Comparison of ENCODE assay signal across 24 mouse cellular contexts in the genomic region with DNA sequence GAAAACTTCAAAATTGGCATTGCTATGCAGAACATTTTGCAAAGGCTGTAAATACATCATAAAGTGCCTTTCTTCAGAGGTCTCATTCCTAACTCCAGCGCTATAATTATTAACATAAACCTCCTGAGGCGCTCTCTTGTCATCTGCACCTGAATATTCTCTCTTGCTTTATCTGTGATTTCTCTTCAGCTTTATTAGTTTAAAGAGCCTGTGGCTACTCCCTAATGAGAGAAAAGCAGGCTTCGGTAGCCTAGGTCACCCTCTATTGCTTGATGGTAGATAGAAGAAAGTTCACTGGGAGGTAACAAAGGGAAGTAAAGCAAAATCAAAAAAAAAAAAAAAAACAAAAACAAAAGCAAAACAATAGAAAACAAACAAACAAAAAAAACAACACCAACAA.
DNase-seq lines count a peak whose midpoint lies in the region; ATAC-seq lines count a peak whose summit lies in the region.
"Had no signal": no experiment of that assay in that cellular context is flagged by ENCODE, and none has a peak within 500 bp of the region (broad histone marks: within the 10 kb centered on the region; RNA-seq: fewer than 3 reads in every experiment).

No protein-coding gene starts in this region.

- no peak for DNase-seq in midbrain, embryonic 14.5 days
- DNase-seq in midbrain, embryonic 11.5 days (ENCODE audit: low spot score, missing footprints), result no peak
- DNase-seq in hindlimb bud, embryonic 11.5 days (ENCODE audit: extremely low spot score, low read depth, low spot score), result peak; percentile 10
- DNase-seq in heart, postnatal 14 days, result no peak
- DNase-seq: adrenal gland, adult 2 months; adrenal gland, postnatal 14 days; cerebellum, adult 11 months; cerebellum, postnatal 36 days; embryo, embryonic 11 days; gastrocnemius, postnatal 10 days; heart, adult 11 months; heart, postnatal 10 days; heart, postnatal 4 days had no signal

- intact Hi-C loops in heart, postnatal 14 days (cut with DNase I), result no loop called here

- no peaks in the 10 kb centered on the region for H3K36me3 ChIP-seq in midbrain, embryonic 12.5 days
- no peaks in the 10 kb centered on the region for H3K36me3 ChIP-seq in midbrain, embryonic 14.5 days (ENCODE audit: control insufficient read depth, insufficient read depth, low read length)
- H3K36me3 ChIP-seq in midbrain, embryonic 16.5 days (ENCODE audit: control insufficient read depth, insufficient read depth, low read length), result no peaks in the 10 kb centered on the region
- no peaks in the 10 kb centered on the region for H3K36me3 ChIP-seq in midbrain, embryonic 11.5 days (ENCODE audit: control insufficient read depth, insufficient read depth, low read length)
- H3K36me3 ChIP-seq: embryonic facial prominence, embryonic 12.5 days; forebrain, embryonic 12.5 days; forebrain, embryonic 15.5 days; heart, embryonic 12.5 days; heart, embryonic 15.5 days had no signal

- no peaks in the 10 kb centered on the region for H3K9me3 ChIP-seq in midbrain, embryonic 12.5 days
- no peaks in the 10 kb centered on the region for H3K9me3 ChIP-seq in midbrain, embryonic 14.5 days (ENCODE audit: control insufficient read depth, low read length)
- H3K9me3 ChIP-seq in midbrain, embryonic 16.5 days (replicated peaks; ENCODE audit: control insufficient read depth, low read length, poor library complexity, severe bottlenecking), result no peaks in the 10 kb centered on the region
- no peaks in the 10 kb centered on the region for H3K9me3 ChIP-seq in midbrain, embryonic 11.5 days (ENCODE audit: control insufficient read depth, low read length)
- H3K9me3 ChIP-seq: embryonic facial prominence, embryonic 12.5 days; forebrain, embryonic 12.5 days; forebrain, embryonic 15.5 days; heart, embryonic 12.5 days; heart, embryonic 15.5 days had no signal

- H3K4me2 ChIP-seq in midbrain, embryonic 12.5 days (replicated peaks), result no peak overlapping the region
- no peak overlapping the region for H3K4me2 ChIP-seq in midbrain, embryonic 14.5 days (ENCODE audit: low read length)
- no peak overlapping the region for H3K4me2 ChIP-seq in midbrain, embryonic 16.5 days (ENCODE audit: low read length)
- no peak overlapping the region for H3K4me2 ChIP-seq in midbrain, embryonic 11.5 days
- H3K4me2 ChIP-seq: embryonic facial prominence, embryonic 12.5 days; forebrain, embryonic 12.5 days; forebrain, embryonic 15.5 days; heart, embryonic 12.5 days; heart, embryonic 15.5 days; hindbrain, embryonic 14.5 days had no signal

- H3K9ac ChIP-seq in midbrain, embryonic 12.5 days (replicated peaks), result no peak overlapping the region
- H3K9ac ChIP-seq in midbrain, embryonic 14.5 days (replicated peaks; ENCODE audit: low read length), result no peak overlapping the region
- no peak overlapping the region for H3K9ac ChIP-seq in midbrain, embryonic 16.5 days (ENCODE audit: low read depth, low read length)
- no peak overlapping the region for H3K9ac ChIP-seq in midbrain, embryonic 11.5 days (ENCODE audit: low read length)
- H3K9ac ChIP-seq: embryonic facial prominence, embryonic 12.5 days; forebrain, embryonic 12.5 days; forebrain, embryonic 15.5 days; heart, embryonic 12.5 days; heart, embryonic 15.5 days; hindbrain, embryonic 14.5 days had no signal

- peak; percentile 34; the same call in 1 of the 2 replicates for ATAC-seq in midbrain, embryonic 12.5 days (ENCODE audit: low FRiP score, low read depth)
- ATAC-seq in midbrain, embryonic 14.5 days (ENCODE audit: low FRiP score, low TSS enrichment), result no peak
- ATAC-seq in midbrain, embryonic 16.5 days, result 0 out of 2 replicates have a peak, but pooled peaks have one; percentile 21
- no peak for ATAC-seq in midbrain, embryonic 11.5 days (ENCODE audit: low FRiP score)
- ATAC-seq: CD4-positive, CD25-positive, alpha-beta regulatory T cell, adult 4 months; forebrain, embryonic 15.5 days; hindbrain, postnatal 0 days had no signal

- WGBS in midbrain, embryonic 12.5 days, result 65% methylated on average over 3 of the region's 3 CpGs
- WGBS in midbrain, embryonic 14.5 days, result 64% methylated on average over 3 of the region's 3 CpGs
- 56% methylated on average over 3 of the region's 3 CpGs for WGBS in midbrain, embryonic 16.5 days
- 71% methylated on average over 3 of the region's 3 CpGs for WGBS in midbrain, embryonic 11.5 days

- H3K4me1 ChIP-seq in midbrain, embryonic 12.5 days, result peaks cover 2% of the 10 kb centered on the region; the same call in 1 of the 2 replicates
- H3K4me1 ChIP-seq in midbrain, embryonic 14.5 days (ENCODE audit: control insufficient read depth, insufficient read depth, low read length), result peaks cover 5% of the 10 kb centered on the region
- peaks cover 2% of the 10 kb centered on the region; the same call in 1 of the 2 replicates for H3K4me1 ChIP-seq in midbrain, embryonic 16.5 days (ENCODE audit: control insufficient read depth, insufficient read depth, low read length)
- peaks cover 5% of the 10 kb centered on the region; the same call in 1 of the 2 replicates for H3K4me1 ChIP-seq in midbrain, embryonic 11.5 days (ENCODE audit: control insufficient read depth, insufficient read depth, low read length)
- H3K4me1 ChIP-seq: embryonic facial prominence, embryonic 12.5 days; forebrain, embryonic 12.5 days; forebrain, embryonic 15.5 days; heart, embryonic 12.5 days; heart, embryonic 15.5 days had no signal

- H3K27me3 ChIP-seq in midbrain, embryonic 12.5 days, result peaks cover 28% of the 10 kb centered on the region
- no peaks in the 10 kb centered on the region for H3K27me3 ChIP-seq in midbrain, embryonic 14.5 days (ENCODE audit: control insufficient read depth, insufficient read depth, low read length)
- no peaks in the 10 kb centered on the region for H3K27me3 ChIP-seq in midbrain, embryonic 16.5 days (ENCODE audit: control insufficient read depth, insufficient read depth, low read depth, low read length)
- peaks cover 21% of the 10 kb centered on the region for H3K27me3 ChIP-seq in midbrain, embryonic 11.5 days (ENCODE audit: control insufficient read depth, insufficient read depth, low read length)
- H3K27me3 ChIP-seq: embryonic facial prominence, embryonic 12.5 days; forebrain, embryonic 12.5 days; forebrain, embryonic 15.5 days; heart, embryonic 12.5 days; heart, embryonic 15.5 days had no signal

- no peak overlapping the region for H3K27ac ChIP-seq in midbrain, embryonic 12.5 days (replicated peaks)
- no peak overlapping the region for H3K27ac ChIP-seq in midbrain, embryonic 14.5 days (replicated peaks; ENCODE audit: low read depth, low read length)
- H3K27ac ChIP-seq in midbrain, embryonic 16.5 days (ENCODE audit: low read length), result no peak overlapping the region
- H3K27ac ChIP-seq in midbrain, embryonic 11.5 days (ENCODE audit: low read depth, low read length), result no peak overlapping the region
- H3K27ac ChIP-seq: embryonic facial prominence, embryonic 12.5 days; forebrain, embryonic 12.5 days; forebrain, embryonic 15.5 days; heart, embryonic 15.5 days; hindbrain, embryonic 14.5 days; hindbrain, postnatal 0 days had no signal

- H3K4me3 ChIP-seq in midbrain, embryonic 12.5 days, result no peak overlapping the region
- no peak overlapping the region for H3K4me3 ChIP-seq in midbrain, embryonic 14.5 days (replicated peaks; ENCODE audit: low read depth, low read length)
- H3K4me3 ChIP-seq in midbrain, embryonic 16.5 days (ENCODE audit: low read depth, low read length), result no peak overlapping the region
- no peak overlapping the region for H3K4me3 ChIP-seq in midbrain, embryonic 11.5 days (ENCODE audit: low read depth, low read length)
- H3K4me3 ChIP-seq: embryonic facial prominence, embryonic 12.5 days; erythroblast, embryonic 14.5 days; forebrain, embryonic 12.5 days; forebrain, embryonic 15.5 days; heart, embryonic 12.5 days; heart, embryonic 15.5 days had no signal

Comparison
In these comparisons a context has a peak if more than half of its experiments do, and no peak if none do; other contexts are left out.
1. ATAC-seq: peak in midbrain, embryonic 12.5 days (single experiment) and midbrain, embryonic 16.5 days (single experiment); none in midbrain, embryonic 14.5 days (single experiment) and midbrain, embryonic 11.5 days (single experiment).